Mouse (Mus musculus): Measurements from ENCODE around the gene Zfp386.

DNA sequence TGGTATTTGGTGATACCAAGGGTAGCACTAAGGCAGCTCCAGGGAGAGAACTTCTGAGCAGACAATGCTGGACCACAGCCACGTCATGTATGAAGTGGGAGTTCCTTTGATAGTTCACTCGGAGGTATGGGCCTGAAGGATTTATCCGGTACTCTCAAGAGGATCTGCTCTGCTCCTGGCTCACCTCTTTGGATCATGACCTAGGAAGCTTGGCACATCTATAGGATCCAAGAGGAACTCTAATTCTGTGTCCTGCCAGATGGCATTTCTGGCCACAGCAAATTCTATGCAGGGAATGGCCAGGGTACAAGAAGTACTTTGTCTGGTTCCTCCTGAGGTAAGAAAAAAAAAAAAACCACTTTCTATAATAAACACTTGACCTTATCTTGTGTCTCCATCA lies 42.3 kb downstream of the Zfp386 start:
- no peak for TF ChIP-seq CTCF (IDR thresholded peaks at IDR 0.05; ENCODE audit: control insufficient read depth, insufficient read depth, insufficient read length)
- no peak for TF ChIP-seq MAX (IDR thresholded peaks at IDR 0.05)
- TF ChIP-seq CEBPB (IDR thresholded peaks at IDR 0.05; ENCODE audit: low read depth): no peak
- no peak for TF ChIP-seq MYOD1 (IDR thresholded peaks at IDR 0.05; ENCODE audit: control insufficient read depth, insufficient read length, low read depth)
- TF ChIP-seq MYOG (IDR thresholded peaks at IDR 0.05; ENCODE audit: control insufficient read depth, extremely low read depth, insufficient read length): no peak
